Mouse (Mus musculus): ENCODE measurements around the gene Dagla. TPM values are rescaled to one million over a fixed set of nuclear protein-coding genes. Genes with fewer than 3 reads are reported as not detected.

Dagla gene
- polyA plus RNA-seq, 1 experiment from 2014 or later, result 2.5 TPM

DNA sequence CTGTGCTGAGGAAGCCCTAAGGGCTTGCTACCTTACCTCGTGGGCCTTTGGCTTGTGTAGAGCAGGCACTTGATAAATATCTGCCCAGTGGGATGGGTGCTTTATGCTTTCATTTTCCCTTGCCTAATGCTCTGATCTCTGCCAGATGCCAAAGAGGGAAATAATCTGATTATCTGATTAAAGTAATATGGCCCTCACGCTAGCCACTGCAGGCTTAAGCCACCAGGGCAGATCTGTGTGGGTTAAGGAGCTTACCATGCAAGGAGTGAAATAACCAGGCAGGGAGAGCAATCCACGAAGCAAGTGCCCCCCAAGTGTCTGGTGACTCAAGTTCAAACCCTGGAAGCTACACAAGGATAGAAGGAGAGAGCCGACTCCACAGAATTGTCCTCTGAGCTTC is 27.0 kb upstream of the Dagla start:
- 54% methylated on average over 4 of the region's 4 CpGs for WGBS
- Histone ChIP-seq H3K27ac (no peak overlapping the region), H3K27me3 (peaks cover 19% of the 10 kb centered on the region), H3K36me3 (no peaks in the 10 kb centered on the region), H3K9me3 (no peaks in the 10 kb centered on the region), H3K9ac (no peak overlapping the region), H3K4me3 (no peak overlapping the region), H3K4me2 (replicated peaks) (no peak overlapping the region), H3K4me1 (peaks cover under 1% of the 10 kb centered on the region)
- no peak for ATAC-seq (ENCODE audit: low FRiP score, low read depth)

DNA sequence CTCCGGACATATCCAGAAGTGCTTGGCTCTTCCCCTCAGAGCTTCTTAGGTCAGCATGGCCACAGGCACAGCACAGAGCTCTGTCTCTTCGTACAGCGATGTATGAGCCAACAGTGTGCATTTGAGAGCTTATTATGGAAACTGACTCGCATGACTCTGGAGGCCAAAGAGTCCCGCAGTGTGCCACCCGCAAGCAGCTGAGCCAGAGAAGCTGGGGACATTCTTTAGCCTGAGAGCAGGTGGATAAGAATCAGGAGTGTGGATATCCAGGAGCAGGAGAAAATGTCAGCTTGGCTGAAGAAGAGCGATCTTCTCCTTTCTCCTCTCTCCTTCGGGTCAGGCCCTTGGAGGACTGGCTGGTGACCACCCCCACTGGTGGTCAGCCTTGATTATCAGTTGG is 24.4 kb upstream of the Dagla start:
- no peak overlapping the region for H3K27ac ChIP-seq
- 81% methylated on average over 8 of the region's 8 CpGs for WGBS
- no peak overlapping the region for H3K4me3 ChIP-seq
- no peaks in the 10 kb centered on the region for H3K36me3 ChIP-seq
- ATAC-seq (ENCODE audit: low FRiP score, low read depth), result no peak
- H3K4me2 ChIP-seq (replicated peaks), result no peak overlapping the region
- H3K27me3 ChIP-seq, result peaks cover 12% of the 10 kb centered on the region
- H3K9me3 ChIP-seq, result no peaks in the 10 kb centered on the region
- no peak overlapping the region for H3K9ac ChIP-seq
- H3K4me1 ChIP-seq, result peaks cover 9% of the 10 kb centered on the region; the same call in 1 of the 2 replicates

DNA sequence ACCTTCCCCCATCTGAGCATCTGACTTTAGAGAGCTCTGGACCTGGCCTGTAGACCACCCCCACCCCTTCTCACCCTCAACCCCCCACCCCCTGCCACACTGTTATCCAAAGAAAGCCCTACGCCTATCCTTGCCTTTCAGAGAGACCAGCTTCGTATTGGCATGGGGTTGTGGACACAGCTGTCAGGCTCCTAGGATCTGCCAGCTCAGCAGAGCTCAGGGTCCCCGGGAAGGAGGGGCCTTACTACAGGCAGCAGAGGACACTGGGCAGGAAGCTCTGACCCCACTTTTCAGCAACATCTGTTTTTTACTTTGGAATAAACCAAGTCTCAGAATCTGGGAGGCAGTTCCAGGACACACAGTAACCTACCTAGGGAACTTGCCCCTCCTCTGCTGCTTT is 21.9 kb upstream of the Dagla start:
- Histone ChIP-seq H3K36me3 (no peaks in the 10 kb centered on the region), H3K4me2 (replicated peaks) (no peak overlapping the region), H3K4me1 (peaks cover 9% of the 10 kb centered on the region; the same call in 1 of the 2 replicates), H3K27ac (no peak overlapping the region), H3K27me3 (peaks cover 10% of the 10 kb centered on the region; the same call in 1 of the 2 replicates), H3K9me3 (no peaks in the 10 kb centered on the region), H3K9ac (no peak overlapping the region), H3K4me3 (no peak overlapping the region)
- 41% methylated on average over 3 of the region's 3 CpGs for WGBS
- no peak for ATAC-seq (ENCODE audit: low FRiP score, low read depth)

- H3K9ac ChIP-seq, result no peak overlapping the region
- WGBS, result 65% methylated on average over 5 of the region's 5 CpGs
- ATAC-seq (ENCODE audit: low FRiP score, low read depth), result no peak
- H3K36me3 ChIP-seq, result no peaks in the 10 kb centered on the region
- no peaks in the 10 kb centered on the region for H3K9me3 ChIP-seq
- H3K27me3 ChIP-seq, result peaks cover 5% of the 10 kb centered on the region; the same call in 1 of the 2 replicates
- no peak overlapping the region for H3K4me2 ChIP-seq (replicated peaks)
- H3K27ac ChIP-seq, result no peak overlapping the region
- no peak overlapping the region for H3K4me3 ChIP-seq
- peaks cover 9% of the 10 kb centered on the region; the same call in 1 of the 2 replicates for H3K4me1 ChIP-seq
Measured at GRCm38 (mm10) chr19:10323860-10324259, 19.2 kb upstream of the Dagla start.

DNA sequence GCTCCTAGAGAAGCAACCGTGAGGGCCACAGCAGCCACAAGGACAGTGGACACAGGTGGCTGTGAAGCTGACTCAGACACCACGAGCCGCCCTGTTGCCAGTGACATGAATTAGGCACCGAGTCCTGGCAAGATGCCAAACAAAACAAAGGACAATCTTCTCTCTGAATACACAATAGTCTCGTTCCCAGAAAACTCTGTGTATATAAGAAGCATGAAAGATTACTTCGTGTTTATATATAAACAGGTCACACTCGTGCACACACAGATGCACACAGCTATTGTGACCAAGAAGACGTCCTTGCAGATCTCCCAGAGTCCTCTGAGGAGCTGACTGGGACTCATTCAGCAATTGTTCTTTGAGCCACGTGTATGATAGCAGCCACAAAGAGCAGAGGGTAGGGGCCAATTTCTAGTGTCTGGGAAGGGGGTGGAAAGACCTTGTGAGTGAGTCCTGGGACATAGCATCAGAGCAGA is 18.7 kb upstream of the Dagla start:
- Histone ChIP-seq H3K4me1 (peaks cover 9% of the 10 kb centered on the region; the same call in 1 of the 2 replicates), H3K9me3 (no peaks in the 10 kb centered on the region), H3K4me3 (no peak overlapping the region), H3K27ac (no peak overlapping the region), H3K4me2 (replicated peaks) (no peak overlapping the region), H3K9ac (no peak overlapping the region), H3K27me3 (peaks cover 4% of the 10 kb centered on the region; the same call in 1 of the 2 replicates), H3K36me3 (no peaks in the 10 kb centered on the region)
- 55% methylated on average over 9 of the region's 9 CpGs for WGBS
- ATAC-seq (ENCODE audit: low FRiP score, low read depth), result no peak

GRCm38 (mm10) chr19:10317795-10318194 is 13.1 kb upstream of the Dagla start:
- Histone ChIP-seq H3K27me3 (peaks cover 7% of the 10 kb centered on the region; the same call in 1 of the 2 replicates), H3K9ac (no peak overlapping the region), H3K4me1 (no peaks in the 10 kb centered on the region), H3K4me3 (no peak overlapping the region), H3K36me3 (no peaks in the 10 kb centered on the region), H3K4me2 (replicated peaks) (no peak overlapping the region), H3K27ac (no peak overlapping the region), H3K9me3 (no peaks in the 10 kb centered on the region)
- ATAC-seq (ENCODE audit: low FRiP score, low read depth), result no peak
- 60% methylated on average over 4 of the region's 4 CpGs for WGBS

- Histone ChIP-seq H3K9ac (no peak overlapping the region), H3K4me3 (no peak overlapping the region), H3K27me3 (peaks cover 7% of the 10 kb centered on the region; the same call in 1 of the 2 replicates), H3K9me3 (no peaks in the 10 kb centered on the region), H3K36me3 (no peaks in the 10 kb centered on the region), H3K27ac (no peak overlapping the region), H3K4me2 (replicated peaks) (no peak overlapping the region), H3K4me1 (no peaks in the 10 kb centered on the region)
- ATAC-seq (ENCODE audit: low FRiP score, low read depth), result no peak
- 84% methylated on average over 2 of the region's 2 CpGs for WGBS
Measured at GRCm38 (mm10) chr19:10317358-10317757, 12.7 kb upstream of the Dagla start.

DNA sequence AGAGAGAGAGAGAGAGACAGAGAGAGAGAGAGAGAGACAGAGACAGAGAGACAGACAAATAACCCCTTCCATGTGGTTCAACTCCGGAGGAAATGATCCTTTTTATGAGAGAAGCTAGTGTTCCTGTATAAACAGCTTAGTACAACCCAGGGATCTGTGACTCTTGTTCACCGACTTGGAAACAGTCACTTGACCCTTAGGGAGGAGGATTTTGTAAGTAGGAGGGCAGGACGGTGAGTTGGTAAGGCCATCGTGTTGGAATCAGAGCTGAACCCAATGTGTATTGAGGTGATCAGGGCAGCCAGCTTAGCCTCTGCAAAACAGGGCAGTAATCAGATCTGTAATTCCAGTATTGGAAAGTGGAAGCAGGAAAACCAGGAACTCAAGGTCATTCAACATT is 12.3 kb upstream of the Dagla start:
- Histone ChIP-seq H3K9ac (no peak overlapping the region), H3K27ac (no peak overlapping the region), H3K27me3 (peaks cover 7% of the 10 kb centered on the region; the same call in 1 of the 2 replicates), H3K9me3 (no peaks in the 10 kb centered on the region), H3K4me1 (no peaks in the 10 kb centered on the region), H3K4me2 (replicated peaks) (no peak overlapping the region), H3K36me3 (no peaks in the 10 kb centered on the region), H3K4me3 (no peak overlapping the region)
- ATAC-seq (ENCODE audit: low FRiP score, low read depth), result no peak
- WGBS, result 44% methylated on average over 4 of the region's 4 CpGs

GRCm38 (mm10) chr19:10312072-10312471 is 7.4 kb upstream of the Dagla start:
- no peak for ATAC-seq (ENCODE audit: low FRiP score, low read depth)
- Histone ChIP-seq H3K4me3 (no peak overlapping the region), H3K4me1 (peaks cover 10% of the 10 kb centered on the region), H3K9me3 (no peaks in the 10 kb centered on the region), H3K9ac (no peak overlapping the region), H3K27ac (no peak overlapping the region), H3K36me3 (no peaks in the 10 kb centered on the region), H3K4me2 (replicated peaks) (no peak overlapping the region), H3K27me3 (peaks cover 8% of the 10 kb centered on the region)
- 73% methylated on average over 8 of the region's 8 CpGs for WGBS

- Histone ChIP-seq H3K4me1 (peaks cover 20% of the 10 kb centered on the region), H3K9me3 (no peaks in the 10 kb centered on the region), H3K4me3 (no peak overlapping the region), H3K4me2 (replicated peaks) (no peak overlapping the region), H3K27ac (no peak overlapping the region), H3K27me3 (peaks cover 30% of the 10 kb centered on the region), H3K36me3 (no peaks in the 10 kb centered on the region), H3K9ac (no peak overlapping the region)
- 58% methylated on average over 2 of the region's 2 CpGs for WGBS
- ATAC-seq (ENCODE audit: low FRiP score, low read depth), result no peak
Measured at GRCm38 (mm10) chr19:10308990-10309389, 4.3 kb upstream of the Dagla start.

GRCm38 (mm10) chr19:10307941-10308340 is 3.3 kb upstream of the Dagla start:
- Histone ChIP-seq H3K4me2 (replicated peaks) (no peak overlapping the region), H3K4me1 (peaks cover 24% of the 10 kb centered on the region), H3K27ac (no peak overlapping the region), H3K36me3 (no peaks in the 10 kb centered on the region), H3K9ac (no peak overlapping the region), H3K27me3 (peaks cover 39% of the 10 kb centered on the region), H3K4me3 (no peak overlapping the region), H3K9me3 (no peaks in the 10 kb centered on the region)
- WGBS, result 36% methylated on average over 6 of the region's 6 CpGs
- ATAC-seq (ENCODE audit: low FRiP score, low read depth), result peak; percentile 67; the same call in 1 of the 2 replicates

DNA sequence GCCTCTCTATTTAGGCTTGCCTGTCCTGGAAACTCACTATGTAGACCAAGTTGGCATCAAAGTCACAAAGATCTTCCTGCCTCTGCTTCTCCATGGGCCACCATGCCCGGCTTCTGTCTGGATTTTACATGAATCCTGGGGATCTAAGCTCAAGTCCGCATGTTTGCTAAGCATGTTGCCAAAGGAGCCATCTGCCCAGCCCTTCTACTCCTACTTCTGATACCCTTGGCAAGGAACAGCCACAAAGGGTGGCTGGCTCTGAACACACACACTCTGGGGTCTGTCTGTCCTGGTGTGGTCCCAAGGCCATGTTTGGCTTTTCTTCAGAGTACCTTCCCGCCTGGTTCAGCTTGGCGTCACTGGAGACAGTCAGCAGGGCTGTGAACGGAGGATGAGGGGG is 2.7 kb upstream of the Dagla start:
- Histone ChIP-seq H3K9ac (no peak overlapping the region), H3K27ac (no peak overlapping the region), H3K36me3 (no peaks in the 10 kb centered on the region), H3K9me3 (no peaks in the 10 kb centered on the region), H3K4me3 (no peak overlapping the region), H3K4me1 (peaks cover 24% of the 10 kb centered on the region), H3K4me2 (replicated peaks) (no peak overlapping the region), H3K27me3 (peaks cover 45% of the 10 kb centered on the region)
- 79% methylated on average over 5 of the region's 5 CpGs for WGBS
- no peak for ATAC-seq (ENCODE audit: low FRiP score, low read depth)

- Histone ChIP-seq H3K4me1 (peaks cover 24% of the 10 kb centered on the region), H3K9ac (no peak overlapping the region), H3K36me3 (no peaks in the 10 kb centered on the region), H3K27me3 (peaks cover 45% of the 10 kb centered on the region), H3K9me3 (no peaks in the 10 kb centered on the region), H3K27ac (no peak overlapping the region), H3K4me2 (replicated peaks) (no peak overlapping the region), H3K4me3 (no peak overlapping the region)
- no peak for ATAC-seq (ENCODE audit: low FRiP score, low read depth)
- WGBS, result 84% methylated on average over 5 of the region's 5 CpGs
Measured at GRCm38 (mm10) chr19:10306521-10307243, 2.0 kb upstream of the Dagla start.

All from limb, embryonic 13.5 days (tissue).